Mouse (Mus musculus) testis, adult 2 months (tissue): ENCODE data around the gene Ctnna2.

Experiments
- CTCF ChIP-seq: fragments of 200-500 bp; IDR thresholded peaks from 2 replicates; pipeline ENCODE4 v1.5.1; 2012; ENCODE audit warnings: low read depth, mild to moderate bottlenecking, inconsistent platforms, low read length, moderate library complexity; ENCODE audit not compliant: control insufficient read depth, insufficient read depth, insufficient replicate concordance
- POLR2A ChIP-seq: fragments of 200-500 bp; IDR thresholded peaks from 2 replicates; pipeline ENCODE4 v1.6.1; 2012; ENCODE audit warnings: low read depth, mild to moderate bottlenecking, inconsistent platforms, low read length, moderate library complexity; ENCODE audit not compliant: control insufficient read depth

- TF ChIP-seq POLR2A (no peak), CTCF (no peak)
These were observed 538.4 kb downstream of the Ctnna2 start for GRCm38 (mm10) chr6:77441051-77441450.
